Mouse (Mus musculus): ENCODE measurements around the gene Agmo. TPM values are rescaled to one million over a fixed set of nuclear protein-coding genes. Genes with fewer than 3 reads are reported as not detected.

The Agmo gene
- polyA plus RNA-seq, 1 experiment from 2014 or later = 0.15 TPM

DNA sequence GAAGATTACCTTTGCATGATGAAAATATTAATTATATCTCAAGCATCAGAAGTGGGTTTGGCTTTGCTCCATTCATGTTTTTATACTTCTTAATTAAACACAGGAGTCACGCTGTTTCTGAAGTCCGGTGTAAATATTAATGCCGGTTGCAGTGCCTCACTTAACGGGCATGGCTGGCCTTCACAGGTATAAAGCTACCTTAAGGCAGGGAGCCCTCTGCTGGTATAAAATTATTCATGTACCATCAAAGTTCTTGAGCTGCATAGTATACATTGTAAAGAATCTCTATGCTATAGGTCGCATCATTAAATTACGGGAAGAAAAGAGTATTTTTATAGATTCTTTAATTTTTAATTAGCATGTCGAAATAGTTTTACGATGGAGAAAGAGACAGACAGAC is 341.3 kb downstream of the Agmo start:
- WGBS = 78% methylated on average over 8 of the region's 8 CpGs
- no peaks in the 10 kb centered on the region for H3K27me3 ChIP-seq (ENCODE audit: low read depth, poor library complexity, severe bottlenecking)
- no peaks in the 10 kb centered on the region for H3K4me1 ChIP-seq
- no peak overlapping the region for H3K27ac ChIP-seq
- no peak overlapping the region for H3K4me3 ChIP-seq
- no peaks in the 10 kb centered on the region for H3K36me3 ChIP-seq
- no peak for DNase-seq (ENCODE audit: low spot score)
- no peaks in the 10 kb centered on the region for H3K9me3 ChIP-seq (replicated peaks)

DNA sequence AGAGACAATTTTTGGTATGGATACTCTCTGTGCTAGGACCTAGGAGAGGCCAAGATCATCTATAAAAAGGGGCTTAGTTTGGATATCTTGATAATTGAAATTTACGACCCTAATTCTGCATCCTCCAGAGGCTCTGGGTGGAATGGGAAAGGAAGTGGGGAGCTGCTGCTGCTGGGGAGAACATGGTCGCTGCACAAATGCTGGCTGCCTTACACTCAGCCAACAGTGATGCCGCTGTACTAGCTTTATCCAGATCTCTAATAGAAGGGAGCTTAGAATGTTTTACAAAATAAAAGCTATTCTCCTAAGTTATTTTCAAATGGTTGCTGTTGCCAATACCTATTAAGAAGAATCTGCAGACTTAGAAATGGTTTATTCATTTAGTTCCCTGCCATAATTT is 351.4 kb downstream of the Agmo start:
- WGBS = 74% methylated on average over 3 of the region's 3 CpGs
- H3K9me3 ChIP-seq (replicated peaks) = no peaks in the 10 kb centered on the region

DNA sequence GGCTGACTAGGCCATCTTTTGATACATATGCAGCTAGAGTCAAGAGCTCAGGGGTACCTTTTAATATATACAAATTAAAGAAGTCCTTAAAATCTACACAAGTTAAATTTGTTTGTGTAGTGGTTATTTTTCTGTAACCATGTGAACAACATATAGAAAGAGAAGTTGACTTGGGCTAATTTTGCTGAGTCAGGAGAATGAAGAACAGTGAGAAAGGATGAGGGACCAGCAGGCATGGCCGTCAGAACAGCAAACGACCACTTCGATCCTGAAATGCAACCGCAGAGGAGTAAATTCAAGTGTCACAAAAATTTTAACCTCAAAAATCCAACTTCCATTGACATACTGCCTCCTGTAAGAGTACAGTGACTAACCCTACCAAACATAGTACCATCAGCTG is 371.4 kb downstream of the Agmo start:
- no peak for DNase-seq (ENCODE audit: low spot score)
- H3K27me3 ChIP-seq (ENCODE audit: low read depth, poor library complexity, severe bottlenecking) = no peaks in the 10 kb centered on the region
- no peaks in the 10 kb centered on the region for H3K9me3 ChIP-seq (replicated peaks)
- no peaks in the 10 kb centered on the region for H3K36me3 ChIP-seq
- no peak overlapping the region for H3K27ac ChIP-seq
- WGBS = 89% methylated on average over 4 of the region's 4 CpGs
- H3K4me1 ChIP-seq = no peaks in the 10 kb centered on the region
- no peak overlapping the region for H3K4me3 ChIP-seq

More for the DNA sequence above, 351.4 kb downstream of the Agmo start:
- no peak for DNase-seq (ENCODE audit: low spot score)
- Histone ChIP-seq H3K4me3 (no peak overlapping the region), H3K27ac (no peak overlapping the region; the same call in 1 of the 2 replicates), H3K36me3 (no peaks in the 10 kb centered on the region), H3K27me3 (ENCODE audit: low read depth, poor library complexity, severe bottlenecking) (no peaks in the 10 kb centered on the region), H3K4me1 (peaks cover 17% of the 10 kb centered on the region)

DNA sequence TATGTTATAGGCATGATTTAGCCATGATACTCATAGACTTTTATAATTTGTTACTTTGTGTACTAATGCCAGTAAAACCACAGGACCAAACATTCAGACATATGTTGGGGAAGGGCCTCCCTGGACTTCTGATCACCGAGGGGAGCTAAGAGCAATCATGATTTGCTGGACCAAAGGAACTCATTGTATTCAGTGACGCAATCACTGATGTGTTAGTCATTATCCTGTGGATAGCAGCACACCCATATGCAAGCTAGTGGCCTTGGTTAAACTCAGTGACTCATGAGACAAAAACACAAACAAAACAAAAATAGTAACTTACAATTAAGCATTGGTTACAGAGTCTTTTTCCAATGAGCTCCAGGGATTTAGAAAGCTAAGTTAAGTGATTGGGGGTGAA is 373.3 kb downstream of the Agmo start:
- no peaks in the 10 kb centered on the region for H3K27me3 ChIP-seq (ENCODE audit: low read depth, poor library complexity, severe bottlenecking)
- no peak for DNase-seq (ENCODE audit: low spot score)
- H3K4me1 ChIP-seq = no peaks in the 10 kb centered on the region
- H3K4me3 ChIP-seq = no peak overlapping the region
- H3K36me3 ChIP-seq = no peaks in the 10 kb centered on the region
- no peaks in the 10 kb centered on the region for H3K9me3 ChIP-seq (replicated peaks)
- no peak overlapping the region for H3K27ac ChIP-seq
- 88% methylated on average over 2 of the region's 2 CpGs for WGBS

DNA sequence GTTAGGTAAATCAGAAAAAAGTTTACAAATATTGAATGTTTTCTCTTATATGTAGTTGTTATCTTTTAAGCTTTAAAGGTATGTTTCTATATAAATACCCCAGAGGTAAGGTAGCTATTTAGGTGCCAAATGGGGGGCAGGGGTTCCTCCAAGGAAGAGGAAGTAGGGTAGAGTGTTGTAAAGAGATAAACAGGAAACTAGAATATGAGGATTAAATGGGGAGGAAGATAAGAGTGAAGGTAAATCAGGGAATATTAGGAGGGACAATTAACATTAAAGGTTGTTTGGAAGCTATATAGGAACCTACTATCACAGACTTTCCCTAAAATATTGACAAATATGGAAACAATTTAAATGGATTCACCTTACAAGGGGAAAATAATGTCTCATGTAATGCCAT is 382.6 kb downstream of the Agmo start:
- H3K4me3 ChIP-seq = no peak overlapping the region
- H3K27ac ChIP-seq = no peak overlapping the region
- no peaks in the 10 kb centered on the region for H3K9me3 ChIP-seq (replicated peaks)
- no peak for DNase-seq (ENCODE audit: low spot score)
- no peaks in the 10 kb centered on the region for H3K36me3 ChIP-seq
- no peaks in the 10 kb centered on the region for H3K4me1 ChIP-seq
- no peaks in the 10 kb centered on the region for H3K27me3 ChIP-seq (ENCODE audit: low read depth, poor library complexity, severe bottlenecking)

Other genes with a start within 250 kb of the Agmo start
- 24.4 and 43.6 TPM in 2 replicates for gene Meox2, start 133.1 kb upstream of the Agmo start, polyA plus RNA-seq (2016; fragmentation: Nextera tagmentation; extraction: Ambion mirVana)

Data from limb, embryonic 10.5 days (tissue).